In the genomic region with DNA sequence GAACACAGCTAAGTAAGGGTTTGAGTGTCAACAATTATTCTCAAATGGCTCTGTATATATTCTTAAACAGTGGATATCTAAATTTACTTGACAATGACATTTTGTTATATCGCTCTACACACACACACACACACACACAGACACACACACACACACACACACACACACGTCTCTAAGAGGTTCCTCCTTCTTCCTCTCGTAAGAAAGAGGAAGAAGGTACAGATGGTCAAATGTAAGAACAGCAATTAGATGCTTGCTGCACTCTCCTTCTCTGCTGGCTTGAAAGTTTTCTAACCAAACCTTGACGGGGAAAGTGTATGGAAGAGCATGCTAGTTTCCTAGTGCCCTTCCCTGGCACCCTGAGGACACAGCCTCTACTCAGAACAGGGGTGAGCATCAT, we compare ENCODE assay signal across 17 mouse cellular contexts. TPM values are rescaled to one million over a fixed set of nuclear protein-coding genes. Genes with fewer than 3 reads are reported as not detected.
DNase-seq lines count a peak whose midpoint lies in the region; ATAC-seq lines count a peak whose summit lies in the region.
"Had no signal": no experiment of that assay in that cellular context is flagged by ENCODE, and none has a peak within 500 bp of the region (broad histone marks: within the 10 kb centered on the region; RNA-seq: fewer than 3 reads in every experiment).

No protein-coding gene starts in this region.

- H3K27me3 ChIP-seq in forebrain, embryonic 15.5 days: no peaks in the 10 kb centered on the region
- peaks cover 16% of the 10 kb centered on the region for H3K27me3 ChIP-seq in forebrain, embryonic 10.5 days (ENCODE audit: poor library complexity, severe bottlenecking)

- ATAC-seq in forebrain, embryonic 15.5 days (replicated peaks): no peak
- ATAC-seq in hematopoietic stem cell, adult 5-6 weeks (replicated peaks in 1 of 2; ENCODE audit: insufficient read depth in 1 of 2, low FRiP score in 2 of 2, low TSS enrichment in 1 of 2, low read depth in 1 of 2, poor library complexity in 2 of 2, severe bottlenecking in 2 of 2): peak; percentile 68 to 71
- ATAC-seq in neutrophil, adult 5-6 weeks (ENCODE audit: extremely low read depth, insufficient number of reproducible peaks, low FRiP score, poor library complexity, severe bottlenecking): peak; percentile 52

- H3K27ac ChIP-seq in forebrain, embryonic 15.5 days (replicated peaks): peak overlapping the region; percentile 38; the same call in 1 of the 2 replicates
- no peak overlapping the region for H3K27ac ChIP-seq in forebrain, embryonic 10.5 days
- H3K27ac ChIP-seq: embryonic facial prominence, embryonic 13.5 days; liver, embryonic 15.5 days had no signal

- no peak for DNase-seq in forebrain, embryonic 10.5 days (ENCODE audit: extremely low spot score, low spot score)
- DNase-seq in lung, postnatal 36 days: peak; percentile 41
- no peak for DNase-seq in lung, postnatal 4 days
- no peak for DNase-seq in right cerebral cortex, postnatal 10 days (ENCODE audit: low spot score in 2 of 2)
- DNase-seq in heart, adult 18-20 months: no peak
- DNase-seq: adrenal gland, adult 8-10 months; cerebellum, postnatal 25 days; heart, postnatal 4 days; kidney, postnatal 14 days; lung, postnatal 14 days; right cerebral cortex, postnatal 14 days had no signal

- no peaks in the 10 kb centered on the region for H3K4me1 ChIP-seq in forebrain, embryonic 15.5 days
- H3K4me1 ChIP-seq in forebrain, embryonic 10.5 days: peaks cover 12% of the 10 kb centered on the region

- no peak overlapping the region for H3K4me2 ChIP-seq in forebrain, embryonic 15.5 days (replicated peaks)
- H3K4me2 ChIP-seq: embryonic facial prominence, embryonic 13.5 days; heart, embryonic 11.5 days; liver, embryonic 15.5 days had no signal

- H3K9me3 ChIP-seq in forebrain, embryonic 15.5 days: no peaks in the 10 kb centered on the region
- no peaks in the 10 kb centered on the region for H3K9me3 ChIP-seq in forebrain, embryonic 10.5 days
- H3K9me3 ChIP-seq: embryonic facial prominence, embryonic 13.5 days; liver, embryonic 15.5 days had no signal

- H3K9ac ChIP-seq in forebrain, embryonic 15.5 days (replicated peaks): no peak overlapping the region
- H3K9ac ChIP-seq: embryonic facial prominence, embryonic 13.5 days; liver, embryonic 15.5 days had no signal

- H3K4me3 ChIP-seq in forebrain, embryonic 15.5 days: no peak overlapping the region
- H3K4me3 ChIP-seq in forebrain, embryonic 10.5 days: no peak overlapping the region
- H3K4me3 ChIP-seq: embryonic facial prominence, embryonic 13.5 days; liver, embryonic 15.5 days had no signal

- no peaks in the 10 kb centered on the region for H3K36me3 ChIP-seq in forebrain, embryonic 15.5 days
- no peaks in the 10 kb centered on the region; the same call in 1 of the 2 replicates for H3K36me3 ChIP-seq in forebrain, embryonic 10.5 days (replicated peaks)
- H3K36me3 ChIP-seq: embryonic facial prominence, embryonic 13.5 days; liver, embryonic 15.5 days had no signal

- 83% methylated on average over 4 of the region's 4 CpGs for WGBS in forebrain, embryonic 15.5 days
- 72% methylated on average over 4 of the region's 4 CpGs for WGBS in forebrain, embryonic 10.5 days

RNA-seq across cellular contexts. Expression of a gene that starts 39.1 kb away (rescaled TPM):
- polyA plus RNA-seq in forebrain, embryonic 15.5 days (2015; fragmentation: Nextera tagmentation; extraction: Ambion mirVana): 17.7 and 18.0 TPM in 2 replicates
- polyA plus RNA-seq in forebrain, embryonic 10.5 days (2016; fragmentation: Nextera tagmentation; extraction: Ambion mirVana): 41.9 and 42.0 TPM in 2 replicates
- 148 and 162 TPM in 2 replicates for total RNA-seq in hematopoietic stem cell, adult 5-6 weeks (2017)
- total RNA-seq in neutrophil, adult 5-6 weeks (2017): 27.5 and 32.7 TPM in 2 replicates
- 10 to 100 TPM; 47.0 to 51.1 TPM for total RNA-seq in heart, adult 18-20 months (2021)
